16 mouse cellular contexts compared by ENCODE assay signal in the genomic region with DNA sequence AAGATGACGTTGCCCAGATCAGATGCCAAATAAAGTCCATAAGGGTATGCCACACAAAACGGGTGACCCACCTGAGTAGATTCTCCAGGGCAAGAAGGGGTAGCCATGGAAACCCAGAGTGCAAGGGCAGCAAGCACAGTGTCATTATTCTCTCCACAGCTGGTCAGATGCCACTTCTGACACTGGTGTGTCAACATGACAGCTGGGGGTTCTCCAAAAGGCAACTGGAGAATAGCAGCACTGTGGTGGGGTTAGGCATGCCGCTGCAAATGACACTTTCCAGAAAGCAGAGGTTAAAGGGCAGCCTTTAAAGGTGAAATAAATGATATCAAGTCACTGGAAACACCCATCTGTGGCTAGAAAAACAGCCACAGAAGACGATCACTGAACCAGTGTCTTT.
"Had no signal": no experiment of that assay in that cellular context is flagged by ENCODE, and none has a peak within 500 bp of the region (broad histone marks: within the 10 kb centered on the region; RNA-seq: fewer than 3 reads in every experiment).

No protein-coding gene starts in this region.

- H3K27ac ChIP-seq: lung, embryonic 15.5 days; macrophage; midbrain, embryonic 13.5 days; midbrain, embryonic 15.5 days; neural tube, embryonic 12.5 days; stomach, embryonic 15.5 days; stomach, postnatal 0 days had no signal

- H3K4me3 ChIP-seq: lung, embryonic 15.5 days; megakaryocyte, embryonic 14.5 days; midbrain, embryonic 13.5 days; midbrain, embryonic 15.5 days; neural tube, embryonic 12.5 days; stomach, embryonic 15.5 days had no signal

- H3K9ac ChIP-seq: liver, postnatal 0 days; lung, embryonic 15.5 days; midbrain, embryonic 13.5 days; midbrain, embryonic 15.5 days; neural tube, embryonic 12.5 days; stomach, embryonic 15.5 days had no signal

- DNase-seq: liver, postnatal 0 days; lung, adult 2 months; right cerebral cortex, postnatal 14 days; thymus, adult 2 months; thymus, postnatal 25 days; thymus, postnatal 4 days had no signal

- H3K9me3 ChIP-seq: lung, embryonic 15.5 days; megakaryocyte, embryonic 14.5 days; midbrain, embryonic 13.5 days; midbrain, embryonic 15.5 days; neural tube, embryonic 12.5 days; stomach, embryonic 15.5 days had no signal

- H3K4me2 ChIP-seq: lung, embryonic 15.5 days; midbrain, embryonic 11.5 days; midbrain, embryonic 13.5 days; midbrain, embryonic 15.5 days; neural tube, embryonic 12.5 days; stomach, embryonic 15.5 days had no signal

- H3K36me3 ChIP-seq: lung, embryonic 15.5 days; midbrain, embryonic 13.5 days; midbrain, embryonic 15.5 days; neural tube, embryonic 12.5 days; stomach, embryonic 15.5 days had no signal

- H3K4me1 ChIP-seq: lung, embryonic 15.5 days; megakaryocyte, embryonic 14.5 days; midbrain, embryonic 13.5 days; midbrain, embryonic 15.5 days; neural tube, embryonic 12.5 days; stomach, embryonic 15.5 days had no signal

- ATAC-seq: liver, postnatal 0 days; lung, postnatal 0 days; midbrain, embryonic 13.5 days; midbrain, embryonic 15.5 days had no signal

- H3K27me3 ChIP-seq: lung, embryonic 15.5 days; megakaryocyte, embryonic 14.5 days; midbrain, embryonic 13.5 days; midbrain, embryonic 15.5 days; neural tube, embryonic 12.5 days; stomach, embryonic 15.5 days had no signal
